Mouse (Mus musculus) neural tube, embryonic 13.5 days (tissue): ENCODE results near the gene Gpr68. TPM values are rescaled to one million over a fixed set of nuclear protein-coding genes. Genes with fewer than 3 reads are reported as not detected.

Source experiments
- ATAC-seq: fragments of 200-750 bp; cut with Nextera tagmentation; 2 replicates; pipeline ENCODE4 v1.8.0; 2017; ENCODE audit warnings: low read depth, mild to moderate bottlenecking, moderate TSS enrichment, moderate library complexity
- H3K27ac ChIP-seq: fragments of 300-500 bp; sonication (generic); replicated peaks from 2 replicates; pipeline ENCODE4 v1.5.1; 2015; ENCODE audit warnings: moderate library complexity, mild to moderate bottlenecking, inconsistent platforms
- H3K27me3 ChIP-seq: fragments of 300-500 bp; sonication (generic); 2 replicates; pipeline ENCODE4 v1.6.1; 2015; ENCODE audit warnings: mild to moderate bottlenecking, inconsistent platforms
- H3K36me3 ChIP-seq: fragments of 300-500 bp; sonication (generic); 2 replicates; pipeline ENCODE4 v1.6.1; 2015; ENCODE audit warnings: mild to moderate bottlenecking, inconsistent platforms
- H3K4me1 ChIP-seq: fragments of 300-500 bp; sonication (generic); replicated peaks from 2 replicates; pipeline ENCODE4 v1.6.1; 2015; ENCODE audit warnings: inconsistent platforms
- H3K4me2 ChIP-seq: fragments of 300-500 bp; sonication (generic); 2 replicates; pipeline ENCODE4 v1.6.1; 2015; ENCODE audit warnings: inconsistent platforms, mild to moderate bottlenecking, moderate library complexity
- H3K4me3 ChIP-seq: fragments of 300-500 bp; sonication (generic); 2 replicates; pipeline ENCODE4 v1.5.1; 2015; ENCODE audit warnings: mild to moderate bottlenecking, inconsistent platforms
- H3K9ac ChIP-seq: fragments of 300-500 bp; sonication (generic); 2 replicates; pipeline ENCODE4 v1.6.1; 2015; ENCODE audit warnings: moderate library complexity, mild to moderate bottlenecking, inconsistent platforms
- H3K9me3 ChIP-seq: fragments of 300-500 bp; sonication (generic); 2 replicates; pipeline ENCODE4 v1.6.1; 2016; ENCODE audit warnings: inconsistent platforms
- WGBS: fragments of 180-500 bp; shearing (Covaris S2); methylation state at CpG from one replicate; pipeline ENCODE4 v1.1.7; 2015; 5-methylcytosine and 5-hydroxymethylcytosine counted together
- polyA plus RNA-seq: library from polyadenylated mRNA; unstranded; fragments of >200 nt; fragmentation: Nextera tagmentation; extraction: Ambion mirVana; gene quantifications from 2 replicates; pipeline ENCODE4 v1.2.1, GENCODE M21; 2015

Gpr68 gene
- polyA plus RNA-seq, 1 experiment from 2014 or later = 2.2 TPM

- Histone ChIP-seq H3K4me3 (no peak overlapping the region), H3K27ac (0 out of 2 replicates have a peak overlapping the region, but pooled peaks have one; percentile 20), H3K4me1 (peaks cover 12% of the 10 kb centered on the region; the same call in 1 of the 2 replicates), H3K27me3 (no peaks in the 10 kb centered on the region), H3K36me3 (no peaks in the 10 kb centered on the region), H3K9ac (no peak overlapping the region), H3K9me3 (0 out of 2 replicates have a peak, but pooled peaks cover 4% of the 10 kb centered on the region), H3K4me2 (no peak overlapping the region)
- ATAC-seq = peak; percentile 59; the same call in 1 of the 2 replicates
Observed at GRCm38 (mm10) chr12:100865072-100865471, 42.9 kb downstream of the Gpr68 start.

- Histone ChIP-seq H3K4me2 (no peak overlapping the region), H3K36me3 (no peaks in the 10 kb centered on the region), H3K27ac (no peak overlapping the region), H3K9ac (no peak overlapping the region), H3K27me3 (no peaks in the 10 kb centered on the region), H3K4me1 (peaks cover 12% of the 10 kb centered on the region; the same call in 1 of the 2 replicates), H3K4me3 (no peak overlapping the region), H3K9me3 (no peaks in the 10 kb centered on the region)
- ATAC-seq = no peak
- 92% methylated on average over 3 of the region's 3 CpGs for WGBS
Observed at GRCm38 (mm10) chr12:100862856-100863446, 45.0 kb downstream of the Gpr68 start.

GRCm38 (mm10) chr12:100862272-100862671 lies 45.7 kb downstream of the Gpr68 start:
- Histone ChIP-seq H3K4me1 (peaks cover 12% of the 10 kb centered on the region; the same call in 1 of the 2 replicates), H3K27me3 (no peaks in the 10 kb centered on the region), H3K27ac (no peak overlapping the region), H3K9ac (no peak overlapping the region), H3K9me3 (no peaks in the 10 kb centered on the region), H3K36me3 (no peaks in the 10 kb centered on the region), H3K4me2 (no peak overlapping the region), H3K4me3 (no peak overlapping the region)
- 84% methylated on average over 3 of the region's 3 CpGs for WGBS
- ATAC-seq = no peak

GRCm38 (mm10) chr12:100857791-100858190 lies 50.2 kb downstream of the Gpr68 start:
- H3K4me1 ChIP-seq = no peaks in the 10 kb centered on the region
- no peaks in the 10 kb centered on the region for H3K9me3 ChIP-seq
- no peaks in the 10 kb centered on the region for H3K27me3 ChIP-seq
- H3K36me3 ChIP-seq = no peaks in the 10 kb centered on the region
- no peak overlapping the region for H3K9ac ChIP-seq
- no peak for ATAC-seq
- 78% methylated on average over 7 of the region's 7 CpGs for WGBS
- H3K4me3 ChIP-seq = no peak overlapping the region
- H3K4me2 ChIP-seq = no peak overlapping the region
- no peak overlapping the region for H3K27ac ChIP-seq

- Histone ChIP-seq H3K9ac (no peak overlapping the region), H3K4me2 (no peak overlapping the region), H3K36me3 (no peaks in the 10 kb centered on the region), H3K27me3 (no peaks in the 10 kb centered on the region), H3K4me1 (no peaks in the 10 kb centered on the region), H3K9me3 (no peaks in the 10 kb centered on the region), H3K27ac (no peak overlapping the region), H3K4me3 (no peak overlapping the region)
- no peak for ATAC-seq
- WGBS = 88% methylated on average over 2 of the region's 2 CpGs
Observed at GRCm38 (mm10) chr12:100856337-100856736, 51.7 kb downstream of the Gpr68 start.

- H3K9me3 ChIP-seq = no peaks in the 10 kb centered on the region
- H3K27ac ChIP-seq = no peak overlapping the region
- 87% methylated on average over 3 of the region's 3 CpGs for WGBS
- H3K27me3 ChIP-seq = no peaks in the 10 kb centered on the region
- no peaks in the 10 kb centered on the region for H3K36me3 ChIP-seq
- no peak overlapping the region for H3K9ac ChIP-seq
- H3K4me3 ChIP-seq = no peak overlapping the region
- no peak overlapping the region for H3K4me2 ChIP-seq
- H3K4me1 ChIP-seq = peaks cover 3% of the 10 kb centered on the region; the same call in 1 of the 2 replicates
- ATAC-seq = no peak
Observed at GRCm38 (mm10) chr12:100852370-100852769, 55.6 kb downstream of the Gpr68 start.

- H3K36me3 ChIP-seq = no peaks in the 10 kb centered on the region
- H3K9me3 ChIP-seq = no peaks in the 10 kb centered on the region
- no peak overlapping the region for H3K9ac ChIP-seq
- ATAC-seq = peak; percentile 77
- H3K27ac ChIP-seq = no peak overlapping the region
- H3K27me3 ChIP-seq = no peaks in the 10 kb centered on the region
- 80% methylated on average over 7 of the region's 7 CpGs for WGBS
- no peak overlapping the region for H3K4me3 ChIP-seq
- peaks cover 18% of the 10 kb centered on the region for H3K4me1 ChIP-seq
- H3K4me2 ChIP-seq = no peak overlapping the region
Observed at GRCm38 (mm10) chr12:100849421-100850138, 58.4 kb downstream of the Gpr68 start.

- Histone ChIP-seq H3K9me3 (no peaks in the 10 kb centered on the region), H3K36me3 (no peaks in the 10 kb centered on the region), H3K27ac (no peak overlapping the region), H3K4me1 (peaks cover 18% of the 10 kb centered on the region), H3K4me3 (no peak overlapping the region), H3K4me2 (no peak overlapping the region), H3K27me3 (no peaks in the 10 kb centered on the region), H3K9ac (no peak overlapping the region)
- 27% methylated on average over 11 of the region's 11 CpGs for WGBS
- ATAC-seq = peak; percentile 64
Observed at GRCm38 (mm10) chr12:100847437-100848080, 60.4 kb downstream of the Gpr68 start.

GRCm38 (mm10) chr12:100846566-100846965 lies 61.4 kb downstream of the Gpr68 start:
- Histone ChIP-seq H3K9me3 (no peaks in the 10 kb centered on the region), H3K9ac (no peak overlapping the region), H3K36me3 (no peaks in the 10 kb centered on the region), H3K27me3 (no peaks in the 10 kb centered on the region), H3K4me2 (no peak overlapping the region), H3K27ac (no peak overlapping the region), H3K4me1 (peaks cover 18% of the 10 kb centered on the region), H3K4me3 (no peak overlapping the region)
- no peak for ATAC-seq
- 35% methylated on average over 1 of the region's 1 CpGs for WGBS

- Histone ChIP-seq H3K4me1 (peaks cover 18% of the 10 kb centered on the region), H3K4me3 (no peak overlapping the region), H3K36me3 (no peaks in the 10 kb centered on the region), H3K9me3 (no peaks in the 10 kb centered on the region), H3K27ac (no peak overlapping the region), H3K9ac (no peak overlapping the region), H3K4me2 (no peak overlapping the region), H3K27me3 (no peaks in the 10 kb centered on the region)
- ATAC-seq = no peak
- 26% methylated on average over 2 of the region's 2 CpGs for WGBS
Observed at GRCm38 (mm10) chr12:100845829-100846228, 62.2 kb downstream of the Gpr68 start.

GRCm38 (mm10) chr12:100844546-100844945 lies 63.5 kb downstream of the Gpr68 start:
- 86% methylated on average over 7 of the region's 7 CpGs for WGBS
- H3K27me3 ChIP-seq = no peaks in the 10 kb centered on the region
- no peak overlapping the region for H3K4me2 ChIP-seq
- no peaks in the 10 kb centered on the region for H3K9me3 ChIP-seq
- H3K4me1 ChIP-seq = peaks cover 18% of the 10 kb centered on the region
- ATAC-seq = no peak
- no peaks in the 10 kb centered on the region for H3K36me3 ChIP-seq
- H3K9ac ChIP-seq = no peak overlapping the region
- no peak overlapping the region for H3K4me3 ChIP-seq
- H3K27ac ChIP-seq = no peak overlapping the region

GRCm38 (mm10) chr12:100843171-100843570 lies 64.8 kb downstream of the Gpr68 start:
- no peaks in the 10 kb centered on the region for H3K27me3 ChIP-seq
- peaks cover 18% of the 10 kb centered on the region for H3K4me1 ChIP-seq
- no peak overlapping the region for H3K4me3 ChIP-seq
- 85% methylated on average over 4 of the region's 4 CpGs for WGBS
- no peak overlapping the region for H3K27ac ChIP-seq
- H3K36me3 ChIP-seq = no peaks in the 10 kb centered on the region
- H3K4me2 ChIP-seq = no peak overlapping the region
- H3K9ac ChIP-seq = no peak overlapping the region
- no peak for ATAC-seq
- H3K9me3 ChIP-seq = no peaks in the 10 kb centered on the region
